Mouse (Mus musculus) stomach, adult 2 months (tissue): ENCODE results near the gene Xpr1. TPM values are rescaled to one million over a fixed set of nuclear protein-coding genes. Genes with fewer than 3 reads are reported as not detected.

ENCODE experiments used
- polyA plus RNA-seq: library from polyadenylated mRNA; depleted of rRNA; stranded (reverse); fragments of >200 nt; gene quantifications from 2 replicates; pipeline ENCODE4 v1.2.3, GENCODE M21; 2012; rRNA removed

Xpr1 gene
- 0.58 and 0.96 TPM in 2 replicates for polyA plus RNA-seq

GRCm38 (mm10) chr1:155416701-155417677 lies at the start of gene Xpr1:
Gene Xpr1 (minus strand): TSS chr1:155417415.

DNA sequence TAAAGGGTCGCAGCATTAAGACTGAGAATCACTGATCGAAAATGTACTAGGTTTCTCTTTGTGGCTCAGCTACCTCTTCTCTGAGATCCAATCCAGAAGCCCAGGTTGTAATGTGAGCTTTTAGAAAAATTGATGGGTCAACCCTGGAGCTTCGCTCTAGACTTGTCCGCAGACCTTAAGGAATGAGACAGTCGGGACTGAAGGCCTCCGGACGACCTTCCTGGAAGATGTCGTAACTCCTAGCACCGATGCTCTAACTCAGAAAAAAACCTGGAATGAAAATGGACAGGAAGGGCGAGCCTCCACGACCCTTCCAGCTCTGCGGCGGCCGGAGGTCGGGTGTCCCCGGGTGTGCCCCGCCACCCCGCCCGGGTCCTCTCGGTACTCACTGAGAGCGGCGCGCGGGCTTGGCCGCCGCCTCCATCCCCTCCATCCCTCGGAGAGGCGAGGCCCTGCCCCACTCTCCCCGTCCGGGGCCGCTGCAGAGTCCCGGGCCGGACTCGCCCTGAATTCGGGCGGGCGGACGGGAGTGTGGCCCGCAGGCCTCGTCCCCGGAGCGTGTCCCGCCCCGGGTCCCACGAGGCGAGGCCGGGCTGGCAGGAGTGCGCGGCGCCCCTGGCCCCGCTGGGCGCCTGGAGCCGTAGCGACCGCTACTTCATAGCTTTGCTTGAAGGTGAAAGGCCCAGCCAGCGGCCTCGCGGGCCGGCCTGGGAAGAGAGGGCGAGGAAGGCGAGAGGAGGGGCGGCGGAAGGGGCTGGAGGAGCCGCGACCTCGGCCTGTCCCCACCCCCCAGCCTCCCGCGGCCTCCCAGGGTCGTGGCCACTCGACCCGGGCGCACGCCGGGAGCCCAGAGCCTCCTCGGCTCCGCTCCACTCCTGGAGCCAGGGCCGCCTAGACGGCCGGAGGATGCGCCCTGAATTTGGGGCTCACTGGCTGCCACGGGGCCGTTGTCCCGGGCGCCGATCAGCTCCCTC lies 173.1 kb downstream of the Xpr1 start, which contains the start of gene BC034090:
TSS of gene BC034090 (minus strand) at position 648 of the 974 bp plus-strand sequence.

Other genes with a start within 250 kb of the Xpr1 start
- gene BC034090, start 173.0 kb downstream of the Xpr1 start, polyA plus RNA-seq = 2.6 and 4.8 TPM in 2 replicates
- 64.8 and 176 TPM in 2 replicates for gene Acbd6, start 140.7 kb upstream of the Xpr1 start, polyA plus RNA-seq